Mouse (Mus musculus) adipocyte (in vitro differentiated cells): ENCODE measurements around the gene Srbd1.

Experiments used
- DNase-seq: peaks from one replicate; pipeline ENCODE4 v3.0.0-alpha.2; 2016; ENCODE audit warnings: low spot score

Srbd1 gene

DNA sequence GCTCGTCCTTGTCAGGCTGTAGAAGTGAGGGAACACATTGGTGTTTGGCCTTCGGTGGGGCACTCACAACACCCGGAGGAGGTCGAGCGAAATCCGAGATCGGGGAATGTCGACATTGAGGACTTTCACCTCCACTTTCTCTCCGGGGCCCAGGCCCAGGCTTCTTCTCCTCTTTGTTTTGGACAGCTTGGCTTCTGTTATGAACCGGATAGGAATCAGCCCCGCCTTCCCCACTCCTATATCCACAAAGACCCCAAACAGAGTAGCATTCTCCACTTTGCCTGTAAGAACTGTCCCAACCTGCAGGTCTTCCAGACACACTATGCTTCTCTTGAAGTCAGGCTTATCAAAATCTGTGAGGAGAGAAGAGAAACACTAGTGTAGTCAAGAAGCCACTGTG lies 159.8 kb downstream of the Srbd1 start:
- DNase-seq: no peak

DNA sequence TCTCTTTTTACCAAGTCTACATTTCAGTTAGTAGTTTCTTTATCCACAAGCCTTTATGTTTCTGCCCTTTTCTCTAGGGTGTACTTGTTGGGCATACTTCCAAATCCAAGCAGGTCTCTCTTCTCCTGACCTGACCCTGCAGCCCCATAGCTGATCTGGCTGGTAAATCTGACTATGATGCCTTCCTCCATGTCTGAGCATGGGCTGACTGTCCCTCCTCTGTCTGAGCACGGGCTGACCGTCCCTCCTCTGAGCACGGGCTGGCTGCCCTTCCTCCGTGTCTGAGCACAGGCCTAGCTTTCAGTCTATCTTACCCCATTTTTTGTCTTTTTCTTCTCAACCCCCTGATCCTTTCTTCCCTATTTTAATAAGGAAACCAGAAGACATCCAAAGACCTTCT lies 162.7 kb downstream of the Srbd1 start:
- DNase-seq: no peak

DNA sequence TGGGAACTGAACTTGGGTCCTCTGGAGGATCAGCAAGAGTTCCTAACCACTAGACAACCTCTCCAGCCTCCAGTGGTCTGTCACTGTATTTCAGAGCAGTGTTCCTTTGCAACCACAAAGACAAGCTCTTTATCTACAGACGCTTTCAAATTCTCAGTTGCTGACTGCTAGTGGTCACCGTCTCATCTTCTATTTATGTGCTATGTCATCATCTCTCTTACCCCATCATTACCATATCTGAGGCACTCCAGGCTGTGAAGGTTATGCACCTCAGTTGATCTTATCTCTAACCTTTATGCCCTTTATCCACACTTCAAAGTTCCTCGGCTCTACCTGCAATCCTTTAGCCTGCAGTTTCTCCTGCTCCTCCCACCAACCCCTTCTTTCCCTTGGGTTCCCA lies 163.1 kb downstream of the Srbd1 start:
- no peak for DNase-seq

DNA sequence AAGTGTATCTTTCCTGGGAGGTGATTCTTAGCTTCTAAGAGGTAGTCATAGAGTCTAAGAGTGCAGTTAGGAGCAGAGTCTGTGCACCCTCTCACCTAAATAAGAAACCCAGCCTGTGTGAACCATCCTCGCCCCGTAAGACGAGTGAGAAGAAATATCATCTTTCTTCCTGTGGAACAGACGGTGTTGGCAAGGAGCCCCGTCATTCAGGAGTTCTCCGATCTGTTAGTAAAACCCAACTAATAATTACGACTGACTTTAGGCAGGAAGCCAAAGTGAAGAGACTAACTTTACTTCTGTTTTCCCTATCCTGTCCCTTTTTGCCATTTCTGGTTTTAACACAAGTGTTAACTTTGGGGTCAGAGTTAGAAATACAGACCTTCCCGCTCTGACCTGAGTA lies 166.1 kb downstream of the Srbd1 start:
- peak; percentile 14 for DNase-seq

DNA sequence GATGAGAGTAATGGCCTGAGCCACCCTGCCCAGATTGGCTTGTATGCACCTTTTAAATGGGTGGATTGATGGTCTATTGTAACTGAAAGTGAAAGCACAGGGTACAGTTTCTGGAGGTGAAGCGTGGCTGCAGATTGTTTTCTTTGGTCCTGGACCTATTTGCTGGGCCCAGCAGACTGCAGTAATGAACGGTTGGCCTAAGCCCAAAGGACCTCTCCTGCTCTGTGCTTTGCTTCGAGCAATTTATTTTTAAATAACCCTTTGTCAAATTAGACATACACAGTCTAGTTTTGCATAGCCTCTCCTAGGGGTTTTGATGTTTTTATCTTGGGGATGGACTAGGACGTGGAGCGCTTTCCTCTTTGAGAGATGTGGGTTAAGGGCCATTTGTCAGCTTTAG lies 169.9 kb downstream of the Srbd1 start:
- DNase-seq: peak; percentile 41

DNA sequence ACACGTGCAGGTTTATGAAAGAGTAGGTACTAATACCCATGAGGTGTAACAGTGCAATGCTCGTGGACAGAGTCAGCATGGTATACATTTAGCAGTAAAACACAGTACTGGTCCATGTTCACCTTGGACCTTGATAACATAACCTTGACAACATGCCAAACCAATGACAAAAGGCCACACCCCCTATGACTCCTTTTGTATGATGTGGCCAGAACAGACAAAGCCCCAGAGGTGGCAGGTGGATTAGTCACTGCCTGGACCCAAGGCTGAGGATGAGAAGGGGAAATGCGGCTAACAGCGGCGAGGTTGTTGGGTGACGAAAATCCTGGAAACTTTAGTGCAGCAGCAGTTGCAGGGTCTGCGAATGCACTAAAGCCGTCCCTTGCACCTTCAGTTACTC lies 170.4 kb downstream of the Srbd1 start:
- no peak for DNase-seq

DNA sequence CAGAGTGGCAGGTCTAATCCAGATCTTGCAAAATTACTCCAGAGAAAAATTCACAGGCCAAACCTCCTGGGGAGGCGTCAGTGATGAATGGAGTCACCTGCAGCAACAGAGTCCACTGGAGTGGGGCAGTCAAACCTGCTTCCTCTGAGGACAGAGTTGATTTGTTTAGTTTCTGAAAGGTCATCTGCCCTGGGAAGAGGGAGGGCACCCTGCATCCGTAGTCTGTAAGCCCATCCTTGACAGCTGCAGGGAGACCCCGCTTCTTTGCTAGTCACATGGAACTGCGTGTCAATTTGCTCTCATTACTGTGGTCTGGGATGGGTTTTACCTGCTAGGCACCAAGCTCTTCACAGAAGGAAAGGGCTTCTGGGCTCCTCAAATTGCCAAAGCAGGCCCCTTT lies 173.9 kb downstream of the Srbd1 start:
- no peak for DNase-seq

DNA sequence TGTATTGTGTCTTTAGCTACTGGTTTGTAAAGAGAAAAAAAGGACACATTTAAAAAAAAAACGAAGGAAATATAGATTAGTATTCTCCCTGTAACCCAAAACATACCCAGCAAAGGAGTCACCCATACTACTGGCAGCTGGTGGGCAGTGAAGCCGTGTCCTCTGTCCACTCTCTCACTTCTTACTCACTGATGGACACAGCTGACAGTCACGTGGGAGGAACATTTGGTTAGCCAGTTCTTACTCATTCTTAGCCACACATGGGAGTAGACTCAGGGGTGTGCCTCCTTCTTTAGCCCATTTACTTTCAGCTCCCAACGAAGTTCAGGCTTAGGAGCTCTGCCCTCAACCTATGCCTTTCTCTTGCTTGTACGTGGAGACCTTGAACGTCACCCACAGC lies 183.3 kb downstream of the Srbd1 start:
- no peak for DNase-seq

DNA sequence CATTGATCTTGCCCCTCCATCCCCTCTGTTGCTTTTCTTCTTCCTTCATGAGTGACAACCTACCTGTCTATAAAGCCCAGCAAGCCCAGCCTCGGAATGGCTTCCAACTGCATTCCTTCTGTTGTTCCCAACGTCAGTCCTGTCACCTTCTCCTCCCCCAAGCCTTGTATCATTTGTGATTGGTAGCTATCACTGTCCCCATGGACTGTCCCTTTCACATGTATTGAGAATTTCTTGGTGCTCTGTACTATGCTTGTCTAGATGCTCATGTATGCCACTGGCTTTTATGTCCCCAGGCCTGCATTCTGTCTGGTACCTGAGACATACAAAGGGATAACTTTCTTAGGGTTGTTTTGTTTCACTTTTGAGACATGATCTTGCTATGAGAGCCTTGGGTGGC lies 193.2 kb downstream of the Srbd1 start:
- no peak for DNase-seq

DNA sequence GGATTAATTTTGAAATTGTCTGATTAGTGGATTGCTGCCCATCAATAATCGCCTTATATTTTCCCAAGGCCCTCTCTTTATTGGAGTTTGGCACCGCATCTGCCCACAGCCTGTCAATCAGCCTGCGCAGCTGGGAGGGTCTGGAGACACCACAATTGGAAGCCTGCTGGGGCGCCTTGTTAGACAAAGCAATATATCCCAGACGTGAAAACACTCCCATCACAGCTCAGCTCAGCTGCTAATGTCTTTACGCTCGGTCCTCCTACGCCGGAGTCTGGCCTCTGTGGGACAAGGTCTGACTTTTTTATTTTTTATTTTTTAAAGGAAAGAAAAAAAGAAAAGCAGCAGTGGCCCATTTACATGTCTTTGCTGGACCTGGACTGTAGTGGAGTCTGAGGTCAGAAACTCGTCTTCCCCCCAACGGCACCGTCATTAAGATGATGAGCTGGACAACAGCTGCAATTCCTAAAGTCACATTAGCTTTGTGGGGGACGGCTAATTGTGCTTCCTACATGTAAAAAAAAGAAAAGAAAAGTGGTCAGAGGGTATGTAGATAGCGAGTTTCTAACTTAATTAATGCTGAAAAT lies 195.0 kb downstream of the Srbd1 start:
- DNase-seq: no peak

DNA sequence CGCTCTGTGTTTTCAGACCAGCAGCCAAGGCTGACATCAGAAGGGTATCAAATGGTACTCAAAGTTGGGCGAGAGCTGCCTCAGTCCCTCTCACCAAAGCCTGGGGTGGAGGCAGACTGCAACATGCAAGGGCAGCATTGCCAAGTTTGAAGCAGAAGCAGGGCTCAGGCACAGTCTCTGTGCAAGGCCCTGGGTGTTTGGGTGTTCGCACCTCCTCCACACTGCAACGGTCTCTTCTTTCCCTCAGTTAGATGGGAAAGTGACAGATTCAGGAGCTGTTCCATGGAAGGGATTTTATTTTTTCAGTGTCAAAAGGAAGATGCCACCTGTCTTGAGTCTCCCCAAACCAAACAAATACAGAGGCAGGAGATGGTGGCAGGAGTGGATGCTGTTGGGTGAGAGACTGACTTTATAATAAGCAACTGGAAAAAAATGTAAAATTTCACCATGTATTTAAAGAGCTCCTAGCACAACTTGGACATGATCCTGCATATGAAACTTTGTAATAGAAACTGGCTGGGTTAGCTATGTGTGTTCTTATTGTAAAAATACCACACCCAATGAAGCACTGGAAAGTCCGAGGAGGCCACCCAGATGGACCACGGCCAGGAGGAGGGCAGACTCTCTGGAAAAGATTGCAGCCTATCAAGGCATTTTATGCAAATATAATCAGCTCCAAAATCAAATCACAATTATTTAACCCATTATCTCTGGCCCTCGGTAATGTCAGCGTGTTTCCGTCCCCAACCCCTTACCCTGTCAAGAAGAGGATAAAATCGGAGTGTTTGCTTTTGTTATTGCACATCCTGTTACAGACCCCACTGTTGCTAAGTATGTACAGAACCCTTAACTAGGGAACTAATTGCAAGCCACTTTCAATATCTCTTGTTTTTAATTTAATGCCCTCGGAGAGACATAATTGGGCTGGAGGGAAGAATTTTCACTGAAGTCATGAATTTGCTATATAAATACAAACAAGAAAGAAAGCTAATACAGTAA lies 195.8 kb downstream of the Srbd1 start:
- peak; percentile 9 for DNase-seq

DNA sequence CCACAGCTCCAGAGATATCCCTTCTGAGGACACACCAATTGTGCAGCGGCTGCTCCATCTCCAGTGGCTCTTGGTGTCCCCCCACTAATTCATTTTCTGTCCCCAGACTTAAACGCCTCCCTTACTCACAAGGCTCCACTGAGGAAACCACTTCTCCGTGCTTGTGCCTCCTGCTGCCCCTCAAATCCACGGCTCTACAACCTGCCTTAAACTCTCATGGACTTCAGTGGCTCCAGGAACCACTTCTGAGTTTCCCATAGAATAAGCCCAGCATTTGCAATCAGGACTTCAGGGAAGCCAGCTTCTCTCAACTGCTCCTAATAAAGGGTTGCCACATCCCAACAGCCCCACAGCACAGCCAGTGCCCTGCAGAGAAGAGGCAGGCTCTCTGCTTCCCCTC lies 200.2 kb downstream of the Srbd1 start:
- no peak for DNase-seq

DNA sequence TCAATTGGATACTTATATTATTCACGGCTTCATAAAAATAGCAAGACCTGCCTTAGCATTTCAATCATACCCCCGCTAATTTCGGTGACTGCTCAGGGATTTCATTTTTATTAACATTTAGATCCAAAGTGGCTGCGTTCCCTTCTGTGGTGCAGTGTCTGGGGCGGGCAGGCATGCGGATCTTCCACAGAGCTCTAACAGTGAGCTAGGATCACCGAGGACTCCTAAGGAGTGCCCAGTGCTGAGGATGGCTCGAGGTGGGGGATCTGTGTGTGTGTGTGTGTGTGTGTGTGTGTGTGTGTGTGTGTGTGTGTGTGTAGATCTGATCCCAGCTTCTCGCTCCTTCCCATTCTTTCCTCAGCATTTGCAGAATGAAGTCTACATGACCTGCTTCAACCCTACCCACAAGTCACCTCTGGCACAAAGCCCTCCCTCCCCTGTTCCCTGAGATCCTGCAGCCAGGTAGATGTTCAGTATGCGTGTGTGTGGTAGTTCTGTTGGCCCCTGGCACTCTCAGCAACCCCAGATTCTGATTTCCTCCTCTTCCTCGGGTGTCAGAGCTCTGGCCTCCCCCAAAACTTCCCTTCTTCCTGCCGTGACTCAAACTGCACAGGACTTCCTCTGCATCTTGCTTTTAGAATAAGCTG lies 200.9 kb downstream of the Srbd1 start:
- no peak for DNase-seq

DNA sequence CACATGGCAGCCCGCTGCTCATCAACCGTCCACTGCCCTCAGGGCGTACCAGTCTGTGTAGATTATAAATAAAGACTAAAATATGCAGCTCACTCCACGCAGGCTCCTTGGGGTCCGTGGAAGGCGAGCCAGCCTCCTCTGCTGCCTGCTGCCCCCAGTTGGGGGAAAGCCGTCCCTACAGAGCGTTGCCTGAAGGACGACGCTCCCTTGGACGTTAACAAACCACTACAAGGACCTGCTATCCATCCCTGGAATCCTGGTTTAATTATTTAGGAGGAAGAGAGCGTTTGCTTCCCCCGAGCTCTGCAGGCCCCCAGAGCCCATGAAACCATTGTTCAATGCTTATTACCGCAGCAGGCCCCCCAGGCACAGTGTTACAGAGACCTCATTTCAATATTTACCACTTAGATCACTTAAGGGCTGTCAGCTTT lies 201.4 kb downstream of the Srbd1 start:
- no peak for DNase-seq

DNA sequence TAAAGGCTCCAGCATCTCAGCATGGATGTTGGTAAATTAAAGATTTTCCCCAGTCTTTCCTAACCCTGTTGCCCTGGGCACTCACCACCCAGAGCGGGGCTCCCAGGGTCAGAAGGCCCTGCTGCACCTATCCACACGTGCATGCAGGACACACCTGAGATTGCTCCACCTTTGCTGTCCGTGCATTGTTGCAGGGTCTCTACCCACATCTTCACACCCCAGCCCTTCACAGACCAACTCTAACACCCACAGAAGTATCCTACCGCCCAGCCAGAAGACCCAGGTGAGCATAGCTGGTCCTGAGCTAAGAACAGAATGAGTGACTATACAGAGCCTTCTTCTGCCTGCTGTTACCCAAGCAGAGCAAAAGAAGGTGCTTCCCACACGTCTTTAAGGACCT lies 201.9 kb downstream of the Srbd1 start:
- no peak for DNase-seq

DNA sequence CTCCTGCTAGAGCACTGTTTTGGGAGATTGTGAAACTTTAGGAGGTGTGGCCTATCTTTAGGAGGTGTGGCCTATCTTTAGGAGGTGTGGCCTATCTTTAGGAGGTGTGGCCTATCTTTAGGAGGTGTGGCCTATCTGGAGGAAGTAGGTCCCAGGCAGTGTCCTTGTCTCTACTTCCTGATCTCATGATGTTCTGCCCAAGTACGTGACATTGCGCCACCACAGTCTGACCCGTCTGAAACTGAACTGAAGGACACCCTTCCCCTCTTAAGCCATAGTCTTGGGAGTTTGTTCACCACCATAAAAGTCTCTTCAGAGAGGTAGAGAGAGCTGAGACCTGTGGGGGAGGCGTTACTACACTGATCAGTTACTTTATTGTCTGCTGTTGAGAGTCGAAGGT lies 202.9 kb downstream of the Srbd1 start:
- DNase-seq: no peak

DNA sequence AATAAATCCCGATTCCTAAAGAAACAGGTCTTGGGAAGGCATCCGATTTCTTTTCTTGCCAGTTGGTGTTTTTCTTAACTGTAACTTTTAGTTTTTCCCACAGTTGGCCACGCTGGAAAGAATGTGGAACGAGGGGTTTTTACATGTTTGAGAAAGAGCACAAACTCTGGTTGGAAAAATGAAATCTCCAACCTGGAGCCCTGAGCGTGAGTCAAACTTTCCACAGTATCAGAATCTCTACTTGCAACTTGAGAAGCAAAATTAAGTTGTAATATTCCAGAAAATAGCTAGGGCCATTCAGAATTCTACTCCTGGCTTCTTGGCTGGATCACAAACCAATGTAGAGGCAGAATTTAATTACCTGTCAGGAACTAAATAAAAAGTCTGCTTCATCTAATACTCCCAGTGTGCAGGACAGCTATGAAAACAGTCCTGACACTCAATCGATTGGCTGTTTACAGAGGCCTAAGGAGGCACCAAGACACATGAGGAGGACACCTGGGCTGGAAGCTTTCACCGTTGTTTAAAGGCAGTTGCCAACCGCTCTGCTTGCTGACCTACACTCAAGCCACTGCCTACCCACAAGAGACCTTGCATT lies 203.7 kb downstream of the Srbd1 start:
- no peak for DNase-seq

DNA sequence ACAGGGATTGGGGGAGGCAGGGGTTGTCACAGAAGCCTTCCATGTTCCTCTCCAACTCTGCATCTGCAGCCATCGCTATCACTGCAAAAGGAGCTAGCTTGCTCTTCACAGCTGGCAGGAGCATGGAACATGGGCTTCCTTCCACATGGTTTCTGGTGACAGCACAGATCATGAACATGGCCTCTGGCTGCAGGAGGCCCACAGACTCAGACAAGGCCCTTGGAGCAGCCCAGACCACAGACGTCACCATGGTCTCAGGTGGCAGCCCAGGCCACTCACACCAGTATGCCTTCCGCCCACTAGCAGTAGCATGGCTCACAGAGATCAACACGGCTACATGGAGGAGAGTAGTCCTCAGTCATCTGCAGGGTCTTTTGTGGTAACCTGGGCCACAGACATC lies 207.8 kb downstream of the Srbd1 start:
- DNase-seq: no peak

DNA sequence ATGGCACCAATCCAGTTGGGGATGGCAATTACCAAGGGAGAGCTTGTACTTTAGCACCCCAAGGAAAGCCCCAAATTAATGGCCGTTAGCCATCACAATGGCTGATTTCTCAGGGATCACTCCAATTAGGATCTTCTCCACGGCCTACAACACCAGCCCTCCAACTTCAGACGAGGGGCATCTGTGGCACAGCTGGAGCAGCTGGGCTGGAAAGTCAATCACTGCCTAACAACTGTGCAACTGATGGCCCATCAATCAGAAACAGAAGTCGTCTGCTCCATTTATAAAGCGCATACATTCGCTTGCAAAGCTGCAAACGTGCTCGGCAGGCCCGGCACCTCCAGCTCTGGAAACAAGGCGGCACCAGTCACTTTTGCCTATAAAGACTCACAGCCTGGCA lies 209.7 kb downstream of the Srbd1 start:
- DNase-seq: no peak
